8 mouse cellular contexts compared by ENCODE assay signal in genomic region chr10:127166771-127167613, GRCm38 (mm10). TPM values are rescaled to one million over a fixed set of nuclear protein-coding genes. Genes with fewer than 3 reads are reported as not detected.
DNase-seq lines count a peak whose midpoint lies in the region; ATAC-seq and TF ChIP-seq lines count a peak whose summit lies in the region.

No protein-coding gene starts in this region.

- no peaks in the 10 kb centered on the region for H3K4me1 ChIP-seq in embryonic fibroblast, embryonic 13.5 days (ENCODE audit: control insufficient read depth, insufficient read depth, low read length)
- H3K4me1 ChIP-seq in limb, embryonic 11.5 days (ENCODE audit: control insufficient read depth, insufficient read depth, low read length): peaks cover 22% of the 10 kb centered on the region
- peaks cover 33% of the 10 kb centered on the region for H3K4me1 ChIP-seq in neural tube, embryonic 12.5 days

- no peak for TF ChIP-seq POLR2A in embryonic fibroblast, embryonic 13.5 days (IDR thresholded peaks at IDR 0.05; ENCODE audit: low read depth, low read length)

- peaks cover 50% of the 10 kb centered on the region for H3K27me3 ChIP-seq in limb, embryonic 11.5 days (ENCODE audit: control insufficient read depth, insufficient read depth, low read length)
- peaks cover 63% of the 10 kb centered on the region for H3K27me3 ChIP-seq in neural tube, embryonic 12.5 days (replicated peaks)

- no peak overlapping the region for H3K27ac ChIP-seq in embryonic fibroblast, embryonic 13.5 days (ENCODE audit: insufficient read depth, low read length)
- no peak overlapping the region for H3K27ac ChIP-seq in limb, embryonic 11.5 days (replicated peaks; ENCODE audit: low read depth, low read length)
- H3K27ac ChIP-seq in neural tube, embryonic 12.5 days: no peak overlapping the region

- no peak for ATAC-seq in limb, embryonic 11.5 days (ENCODE audit: insufficient number of reproducible peaks, low FRiP score, low TSS enrichment, low read depth)
- ATAC-seq in neural tube, embryonic 12.5 days (ENCODE audit: low FRiP score, low read depth): no peak
- ATAC-seq in activated CD4-positive, CD25-positive, alpha-beta regulatory T cell, adult 4 months: no peak

- no peaks in the 10 kb centered on the region for H3K36me3 ChIP-seq in limb, embryonic 11.5 days (ENCODE audit: control insufficient read depth, insufficient read depth, low read length)
- no peaks in the 10 kb centered on the region for H3K36me3 ChIP-seq in neural tube, embryonic 12.5 days

- H3K4me2 ChIP-seq in limb, embryonic 11.5 days (ENCODE audit: low read depth, severe bottlenecking): 0 out of 2 replicates have a peak overlapping the region, but pooled peaks have one; percentile 2
- H3K4me2 ChIP-seq in neural tube, embryonic 12.5 days (replicated peaks): peak overlapping the region; percentile 99

- 18% methylated on average over 15 of the region's 15 CpGs for WGBS in limb, embryonic 11.5 days
- 22% methylated on average over 15 of the region's 15 CpGs for WGBS in neural tube, embryonic 12.5 days

- DNase-seq in layer of hippocampus, adult 11-12 months (ENCODE audit: low spot score): peak; percentile 6
- no peak for DNase-seq in layer of hippocampus, adult 9-10 months (ENCODE audit: low spot score)
- no peak for DNase-seq in limb, embryonic 11.5 days (ENCODE audit: low spot score)
- no peak for DNase-seq in MN1 (ENCODE audit: low spot score)
- no peak for DNase-seq in layer of hippocampus, adult 9-11 months

- H3K9ac ChIP-seq in limb, embryonic 11.5 days (ENCODE audit: low read length): no peak overlapping the region; the same call in 1 of the 2 replicates
- H3K9ac ChIP-seq in neural tube, embryonic 12.5 days: peak overlapping the region; percentile 86

- H3K4me3 ChIP-seq in embryonic fibroblast, embryonic 13.5 days (ENCODE audit: insufficient read depth, low read length): peak overlapping the region; percentile 60
- H3K4me3 ChIP-seq in limb, embryonic 11.5 days (ENCODE audit: low read depth, low read length): peak overlapping the region; percentile 51
- peak overlapping the region; percentile 67 for H3K4me3 ChIP-seq in neural tube, embryonic 12.5 days

- TF ChIP-seq CTCF in embryonic fibroblast, embryonic 13.5 days (IDR thresholded peaks at IDR 0.05; ENCODE audit: borderline replicate concordance, insufficient read depth, low read length): no peak

- H3K9me3 ChIP-seq in limb, embryonic 11.5 days (ENCODE audit: control insufficient read depth, low read length): no peaks in the 10 kb centered on the region
- H3K9me3 ChIP-seq in neural tube, embryonic 12.5 days: no peaks in the 10 kb centered on the region

RNA-seq across cellular contexts. Expression of gene B4galnt1, which starts 2.0 kb away (rescaled TPM):
- polyA plus RNA-seq in embryonic fibroblast, embryonic 13.5 days (2011; ENCODE audit: insufficient read length, low read depth, missing spikeins): 28.3 and 39.3 TPM in 2 replicates
- 3.4 TPM in 2 replicates for polyA plus RNA-seq in limb, embryonic 11.5 days (2014; fragmentation: Nextera tagmentation; extraction: Ambion mirVana)
- 29.2 and 31.5 TPM in 2 replicates for polyA plus RNA-seq in neural tube, embryonic 12.5 days (2016; fragmentation: Nextera tagmentation; extraction: Ambion mirVana)
- 100 to 1,000 TPM; 152 to 209 TPM for polyA plus RNA-seq in activated CD4-positive, CD25-positive, alpha-beta regulatory T cell, adult 4 months (2017; shearing (Covaris generic))

RNA-seq across cellular contexts. Expression of gene Slc26a10, which starts 13.5 kb away (rescaled TPM):
- polyA plus RNA-seq in embryonic fibroblast, embryonic 13.5 days (2011; ENCODE audit: insufficient read length, low read depth, missing spikeins): 2.2 and 2.8 TPM in 2 replicates
- 2.7 and 4.1 TPM in 2 replicates for polyA plus RNA-seq in limb, embryonic 11.5 days (2014; fragmentation: Nextera tagmentation; extraction: Ambion mirVana)
- polyA plus RNA-seq in neural tube, embryonic 12.5 days (2016; fragmentation: Nextera tagmentation; extraction: Ambion mirVana): 1.5 and 1.8 TPM in 2 replicates
- 1 to 10 TPM; 2.5 to 2.7 TPM for polyA plus RNA-seq in activated CD4-positive, CD25-positive, alpha-beta regulatory T cell, adult 4 months (2017; shearing (Covaris generic))

RNA-seq across cellular contexts. Expression of gene Arhgef25, which starts 22.9 kb away (rescaled TPM):
- 187 TPM in 2 replicates for polyA plus RNA-seq in embryonic fibroblast, embryonic 13.5 days (2011; ENCODE audit: insufficient read length, low read depth, missing spikeins)
- polyA plus RNA-seq in limb, embryonic 11.5 days (2014; fragmentation: Nextera tagmentation; extraction: Ambion mirVana): 37.2 and 40.3 TPM in 2 replicates
- 43.3 and 43.6 TPM in 2 replicates for polyA plus RNA-seq in neural tube, embryonic 12.5 days (2016; fragmentation: Nextera tagmentation; extraction: Ambion mirVana)
- polyA plus RNA-seq in activated CD4-positive, CD25-positive, alpha-beta regulatory T cell, adult 4 months (2017; shearing (Covaris generic)): not detected

RNA-seq across cellular contexts. Expression of gene Dtx3, which starts 28.5 kb away (rescaled TPM):
- 62.3 and 82.0 TPM in 2 replicates for polyA plus RNA-seq in embryonic fibroblast, embryonic 13.5 days (2011; ENCODE audit: insufficient read length, low read depth, missing spikeins)
- 138 TPM in 2 replicates for polyA plus RNA-seq in limb, embryonic 11.5 days (2014; fragmentation: Nextera tagmentation; extraction: Ambion mirVana)
- 189 and 199 TPM in 2 replicates for polyA plus RNA-seq in neural tube, embryonic 12.5 days (2016; fragmentation: Nextera tagmentation; extraction: Ambion mirVana)
- polyA plus RNA-seq in activated CD4-positive, CD25-positive, alpha-beta regulatory T cell, adult 4 months (2017; shearing (Covaris generic)): 10 to 100 TPM; 40.6 to 42.9 TPM

RNA-seq across cellular contexts. Expression of gene Pip4k2c, which starts 44.4 kb away (rescaled TPM):
- polyA plus RNA-seq in embryonic fibroblast, embryonic 13.5 days (2011; ENCODE audit: insufficient read length, low read depth, missing spikeins): 24.3 and 25.2 TPM in 2 replicates
- 17.8 and 20.3 TPM in 2 replicates for polyA plus RNA-seq in limb, embryonic 11.5 days (2014; fragmentation: Nextera tagmentation; extraction: Ambion mirVana)
- 22.0 and 22.4 TPM in 2 replicates for polyA plus RNA-seq in neural tube, embryonic 12.5 days (2016; fragmentation: Nextera tagmentation; extraction: Ambion mirVana)
- polyA plus RNA-seq in activated CD4-positive, CD25-positive, alpha-beta regulatory T cell, adult 4 months (2017; shearing (Covaris generic)): 10 to 100 TPM; 24.2 to 27.8 TPM

Comparison
In these comparisons a context has a peak if more than half of its experiments do, and no peak if none do; other contexts are left out.
1. RNA of gene Arhgef25, which starts 22.9 kb away (polyA plus RNA-seq): 187 TPM in embryonic fibroblast, embryonic 13.5 days, 43.3 to 43.6 TPM in neural tube, embryonic 12.5 days and 37.2 to 40.3 TPM in limb, embryonic 11.5 days; not detected in activated CD4-positive, CD25-positive, alpha-beta regulatory T cell, adult 4 months; every median in the first group is over 10 times any median in the second.
2. Peak in every context shown above with its lines, with median percentiles within 50 percentile points of each other: H3K4me3 ChIP-seq.